Mouse (Mus musculus): ENCODE measurements at regions not wholly inside any gene's neighbourhood (a gene's known extent, or its start where the extent isn't known, plus 50 kb on each side); places are given as distances from the start of the nearest gene placed in this dataset.

DNA sequence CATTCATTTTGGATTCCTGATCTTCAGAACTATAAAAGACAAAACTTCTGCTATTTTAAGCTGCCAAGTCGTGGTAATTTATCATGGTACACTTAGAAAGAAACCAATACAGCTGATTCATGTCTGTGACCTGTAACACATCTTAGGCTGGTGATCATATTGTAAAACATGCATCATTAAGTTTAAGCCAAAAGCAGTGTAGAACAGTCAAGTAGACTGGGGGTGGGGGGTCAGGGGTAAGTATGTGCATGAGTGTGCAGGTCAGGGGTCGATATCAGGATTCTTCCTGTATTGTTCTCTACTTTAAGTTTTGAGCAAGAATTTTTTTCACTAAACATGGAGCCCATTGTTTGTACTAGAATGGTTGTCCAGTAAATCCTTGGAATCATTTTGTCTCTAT lies 160.7 kb downstream of the Calcrl start:
- no peak for DNase-seq (ENCODE audit: low read depth, low spot score)

DNA sequence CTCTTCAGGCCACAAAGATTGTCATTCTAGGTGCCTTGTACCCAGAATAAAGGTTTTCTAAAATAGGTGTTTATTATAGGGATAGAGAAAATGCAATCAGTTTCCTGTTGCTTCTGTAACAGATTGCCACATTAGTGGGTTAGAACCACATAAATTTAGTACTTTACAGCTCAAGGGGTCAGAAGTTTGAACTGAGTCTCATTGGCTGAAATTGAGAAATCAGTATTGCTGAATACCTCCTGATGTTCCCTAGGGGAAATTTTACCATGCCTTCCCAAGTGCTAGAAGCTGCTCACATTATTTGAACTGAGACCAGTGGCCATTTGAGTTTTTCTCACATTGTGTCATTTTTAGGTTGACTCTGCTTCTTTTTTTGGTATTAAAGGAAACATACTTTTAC lies 160.2 kb downstream of the Calcrl start:
- no peak for DNase-seq (ENCODE audit: low read depth, low spot score)

DNA sequence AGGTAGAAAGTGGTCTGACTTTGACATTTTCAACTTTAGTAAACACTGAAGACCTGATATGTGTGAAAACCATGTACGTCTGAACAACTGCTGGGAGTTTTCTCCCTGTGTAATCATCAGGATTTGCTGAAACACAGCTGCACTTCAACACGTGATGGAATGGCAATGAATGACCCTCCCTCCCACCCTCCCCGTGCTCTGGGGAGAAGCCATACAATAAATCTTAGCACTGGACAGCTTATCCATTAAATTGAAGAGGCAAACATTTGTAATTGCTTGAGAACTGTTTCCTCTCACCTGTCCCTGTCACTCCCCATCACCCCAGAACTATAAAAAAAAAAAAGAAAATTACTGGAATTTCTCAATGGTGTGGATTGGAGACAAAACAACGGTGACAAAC lies 159.1 kb downstream of the Calcrl start:
- DNase-seq (ENCODE audit: low read depth, low spot score), result no peak

DNA sequence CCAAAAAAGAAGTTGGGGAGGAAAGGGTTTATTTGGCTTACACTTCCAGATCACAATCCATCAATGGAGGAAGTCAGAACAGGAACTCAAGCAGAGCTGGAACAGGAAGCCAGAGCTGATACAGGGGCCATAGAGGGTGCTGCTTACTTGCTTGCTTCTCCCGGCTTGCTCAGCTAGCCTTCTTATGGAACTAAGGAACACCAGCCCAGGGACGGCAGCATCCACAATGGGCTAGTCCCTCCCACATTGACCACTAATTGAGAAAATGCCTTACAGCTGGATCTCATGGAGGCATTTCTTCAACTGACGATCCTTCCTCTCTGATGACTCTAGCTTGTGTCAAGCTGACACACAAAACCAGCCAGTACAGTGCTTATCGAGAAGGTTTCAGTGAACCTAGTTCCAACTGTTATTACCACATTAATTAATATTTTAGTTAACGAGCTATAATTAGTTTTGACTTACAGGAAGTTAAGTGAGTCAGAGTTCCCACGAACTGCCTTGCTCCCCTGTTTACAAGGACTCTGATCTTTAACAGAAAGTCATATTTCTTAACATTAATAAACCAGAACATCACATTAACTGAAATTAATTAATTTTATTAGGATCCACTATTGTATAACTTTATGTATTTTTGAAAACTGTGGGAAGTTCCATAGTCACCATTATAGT lies 158.2 kb downstream of the Calcrl start:
- DNase-seq (ENCODE audit: low read depth, low spot score), result no peak

DNA sequence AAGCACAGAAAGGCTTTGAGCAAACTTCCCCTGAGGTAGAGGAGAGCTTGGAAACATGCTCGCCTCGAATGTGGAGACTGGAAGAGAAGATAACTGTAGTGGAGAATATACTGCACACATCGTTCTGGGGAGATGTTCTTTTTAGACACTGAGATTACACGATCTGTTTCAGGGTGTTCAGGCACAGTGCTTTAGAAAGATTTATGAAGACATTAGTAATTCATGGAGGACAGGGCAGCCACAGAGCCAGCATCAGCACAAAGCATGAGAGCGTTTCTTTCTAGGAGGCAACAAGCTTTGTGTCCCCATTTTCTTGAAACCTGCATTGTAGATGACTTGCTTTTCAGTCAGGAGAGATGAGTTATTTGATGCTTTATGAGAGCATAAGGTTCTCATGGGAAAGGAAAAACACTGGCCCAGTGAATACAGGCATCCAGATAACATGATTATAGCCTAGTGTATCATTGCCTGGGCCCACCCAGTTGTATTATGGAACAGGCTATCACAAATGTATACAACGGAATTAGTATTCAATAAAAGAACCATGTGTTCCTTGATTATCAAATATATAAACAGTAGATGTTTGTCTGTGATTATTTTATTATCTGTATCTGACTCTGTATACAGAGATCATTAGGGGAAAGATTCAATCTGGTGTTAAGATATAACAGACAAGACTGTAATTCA lies 151.0 kb downstream of the Calcrl start:
- no peak for DNase-seq (ENCODE audit: low read depth, low spot score)

DNA sequence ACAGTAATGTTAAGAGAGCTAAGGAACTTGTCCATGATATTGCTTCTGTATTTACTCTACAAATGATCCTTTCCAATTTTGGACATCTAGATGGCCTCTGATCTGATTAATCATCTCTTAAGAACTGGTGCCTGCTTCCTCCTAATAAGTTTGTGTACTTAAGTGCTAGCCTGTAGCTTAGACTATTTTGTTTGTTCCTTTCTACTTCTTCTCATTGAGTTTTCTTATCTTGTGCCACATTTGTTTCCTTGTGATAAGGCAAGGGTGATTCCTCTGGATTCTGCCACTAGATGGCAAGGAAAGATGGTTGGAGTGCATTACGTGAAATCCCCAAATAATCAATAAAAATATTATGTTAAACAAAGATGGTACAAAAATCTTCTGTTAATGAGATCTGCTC lies 148.0 kb downstream of the Calcrl start:
- no peak for DNase-seq (ENCODE audit: low read depth, low spot score)
